Mouse (Mus musculus): ENCODE measurements around the gene Epha7. TPM values are rescaled to one million over a fixed set of nuclear protein-coding genes. Genes with fewer than 3 reads are reported as not detected.

Epha7 gene
- polyA plus RNA-seq, 1 experiment from 2014 or later = 1.6 TPM

DNA sequence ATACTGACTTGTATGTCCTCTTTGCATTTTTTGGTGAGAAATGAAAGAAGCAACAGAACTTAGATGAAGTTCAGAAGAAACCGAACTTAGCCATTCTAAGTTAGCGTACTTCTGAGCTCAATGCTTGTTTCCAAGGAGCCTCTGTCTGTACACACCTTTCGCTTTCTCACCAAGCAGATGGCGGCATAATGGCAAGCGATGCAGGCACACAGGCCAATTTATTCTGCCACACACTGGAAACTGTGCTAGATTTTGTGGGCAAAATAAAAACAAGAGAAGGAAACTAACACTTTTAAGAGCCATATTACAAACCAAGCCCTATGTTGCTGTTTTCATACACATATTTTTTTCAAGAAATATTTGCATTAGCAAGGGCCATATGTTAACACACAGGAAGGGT, 88.6 kb downstream of the Epha7 start:
- H3K4me1 ChIP-seq (replicated peaks) = no peaks in the 10 kb centered on the region
- no peak overlapping the region for H3K4me2 ChIP-seq
- no peaks in the 10 kb centered on the region for H3K36me3 ChIP-seq (replicated peaks)
- no peak overlapping the region for H3K27ac ChIP-seq (replicated peaks)
- H3K9ac ChIP-seq = no peak overlapping the region
- H3K4me3 ChIP-seq (replicated peaks) = no peak overlapping the region
- ATAC-seq (ENCODE audit: insufficient read depth) = no peak
- WGBS (ENCODE audit: insufficient replicate concordance) = 75% methylated on average over 5 of the region's 5 CpGs
- H3K9me3 ChIP-seq (replicated peaks) = no peaks in the 10 kb centered on the region
- no peaks in the 10 kb centered on the region for H3K27me3 ChIP-seq

DNA sequence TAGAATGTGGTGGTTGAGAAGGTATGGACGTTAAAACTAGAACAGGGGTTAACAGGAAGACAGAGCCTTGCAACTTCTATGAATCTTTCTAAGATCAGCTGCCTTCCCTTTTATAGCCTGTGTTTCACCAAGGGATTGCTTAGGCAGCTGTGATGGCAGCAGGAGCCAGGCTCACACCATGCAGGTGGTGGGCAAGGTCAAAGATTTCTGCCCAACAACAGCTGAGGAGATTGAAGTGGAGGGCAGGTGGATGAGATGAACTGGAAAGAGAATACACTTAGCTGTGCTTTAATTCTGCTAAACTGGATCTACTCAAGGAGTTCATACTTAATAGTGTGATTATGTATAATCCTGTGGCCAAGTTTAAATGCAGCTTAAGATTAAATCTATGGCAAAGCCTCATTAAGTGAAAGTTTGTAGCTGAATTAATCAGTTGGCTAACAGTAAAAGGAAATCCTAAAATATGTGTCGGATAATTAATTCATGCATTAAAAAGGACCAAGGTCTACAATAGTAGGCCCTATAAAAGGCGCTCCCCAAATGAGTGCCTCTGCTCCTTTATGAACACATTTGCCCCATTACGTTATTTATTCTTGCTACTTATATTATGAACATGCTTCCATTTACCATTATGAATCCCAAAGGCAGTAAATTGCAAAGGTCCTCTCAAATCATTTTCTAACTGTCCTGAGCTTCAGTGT, 89.2 kb downstream of the Epha7 start:
- H3K27ac ChIP-seq (replicated peaks) = no peak overlapping the region
- H3K4me2 ChIP-seq = no peak overlapping the region
- no peaks in the 10 kb centered on the region for H3K36me3 ChIP-seq (replicated peaks)
- H3K4me3 ChIP-seq (replicated peaks) = no peak overlapping the region
- no peaks in the 10 kb centered on the region for H3K27me3 ChIP-seq
- 61% methylated on average over 4 of the region's 4 CpGs for WGBS (ENCODE audit: insufficient replicate concordance)
- H3K9ac ChIP-seq = no peak overlapping the region
- H3K9me3 ChIP-seq (replicated peaks) = no peaks in the 10 kb centered on the region
- no peaks in the 10 kb centered on the region for H3K4me1 ChIP-seq (replicated peaks)
- no peak for ATAC-seq (ENCODE audit: insufficient read depth)

DNA sequence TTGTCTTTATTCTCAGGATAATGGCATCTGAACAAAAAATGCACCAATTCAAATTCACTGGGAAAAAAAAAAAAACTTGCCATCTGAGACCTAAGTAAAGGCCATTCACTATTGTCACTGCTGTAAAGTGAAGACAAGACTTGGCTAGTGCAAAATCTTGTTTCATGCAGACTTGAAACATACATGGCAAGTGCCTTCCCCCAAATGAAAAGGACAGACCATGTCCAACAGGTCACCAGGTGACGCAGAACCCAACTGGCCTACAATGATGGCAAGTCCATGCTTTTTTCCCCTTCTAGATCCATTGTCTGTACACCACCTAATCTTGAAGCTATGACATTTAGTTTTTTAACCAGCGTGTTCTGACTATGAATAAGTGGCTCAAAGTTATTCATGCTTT, 94.1 kb downstream of the Epha7 start:
- no peaks in the 10 kb centered on the region for H3K36me3 ChIP-seq (replicated peaks)
- no peak for ATAC-seq (ENCODE audit: insufficient read depth)
- H3K9me3 ChIP-seq (replicated peaks) = no peaks in the 10 kb centered on the region
- WGBS (ENCODE audit: insufficient replicate concordance) = 56% methylated on average over 2 of the region's 2 CpGs
- H3K4me1 ChIP-seq (replicated peaks) = no peaks in the 10 kb centered on the region
- H3K27me3 ChIP-seq = no peaks in the 10 kb centered on the region
- no peak overlapping the region for H3K27ac ChIP-seq (replicated peaks)
- H3K4me2 ChIP-seq = no peak overlapping the region
- no peak overlapping the region for H3K9ac ChIP-seq
- H3K4me3 ChIP-seq (replicated peaks) = no peak overlapping the region

DNA sequence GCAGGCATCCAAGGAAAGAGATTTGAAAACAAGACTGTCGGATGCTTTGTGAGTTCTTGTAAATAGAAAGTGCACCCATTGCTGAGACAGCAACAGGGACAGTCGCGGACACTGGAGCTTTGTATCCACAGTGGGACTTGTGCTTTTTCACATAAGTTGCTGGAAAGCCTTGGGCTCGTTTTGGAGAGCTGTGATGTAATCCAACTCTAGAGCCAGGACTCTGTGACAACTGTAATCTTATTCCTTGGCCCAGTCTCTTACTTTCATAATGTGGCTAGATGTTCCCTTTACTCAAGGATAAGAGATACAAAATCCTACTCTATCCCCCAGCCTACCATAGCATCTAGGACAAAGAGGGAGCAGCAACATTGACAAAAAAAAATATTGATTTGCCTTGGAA, 97.2 kb downstream of the Epha7 start:
- no peaks in the 10 kb centered on the region for H3K4me1 ChIP-seq (replicated peaks)
- H3K9me3 ChIP-seq (replicated peaks) = no peaks in the 10 kb centered on the region
- ATAC-seq (ENCODE audit: insufficient read depth) = no peak
- H3K27ac ChIP-seq (replicated peaks) = no peak overlapping the region
- no peaks in the 10 kb centered on the region for H3K36me3 ChIP-seq (replicated peaks)
- no peak overlapping the region for H3K9ac ChIP-seq
- H3K4me3 ChIP-seq (replicated peaks) = no peak overlapping the region
- 58% methylated on average over 4 of the region's 4 CpGs for WGBS (ENCODE audit: insufficient replicate concordance)
- no peak overlapping the region for H3K4me2 ChIP-seq
- no peaks in the 10 kb centered on the region for H3K27me3 ChIP-seq

DNA sequence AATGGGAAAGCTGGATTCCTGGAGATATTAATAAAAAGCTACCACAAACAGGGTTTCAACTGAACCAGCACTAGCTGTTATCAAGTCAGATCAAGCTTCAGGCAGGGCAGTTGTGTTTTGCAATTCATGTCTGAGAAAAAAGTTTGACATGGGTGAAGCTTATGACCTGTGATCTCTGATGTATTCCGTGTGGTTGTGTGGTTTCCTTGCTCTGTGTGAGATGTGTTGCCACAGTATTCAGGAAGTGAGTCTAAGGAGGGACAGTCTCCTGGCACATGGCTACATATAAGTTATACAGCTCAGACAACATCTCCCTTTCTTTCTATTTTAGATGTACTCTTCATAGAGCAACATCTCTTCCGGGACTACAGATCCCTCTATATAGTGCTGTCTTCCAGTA, 99.1 kb downstream of the Epha7 start:
- Histone ChIP-seq H3K9ac (no peak overlapping the region), H3K27ac (replicated peaks) (no peak overlapping the region), H3K9me3 (replicated peaks) (no peaks in the 10 kb centered on the region), H3K4me3 (replicated peaks) (no peak overlapping the region), H3K27me3 (no peaks in the 10 kb centered on the region), H3K36me3 (replicated peaks) (no peaks in the 10 kb centered on the region), H3K4me1 (replicated peaks) (no peaks in the 10 kb centered on the region), H3K4me2 (no peak overlapping the region)
- WGBS (ENCODE audit: insufficient replicate concordance) = 30% methylated on average over 2 of the region's 2 CpGs
- no peak for ATAC-seq (ENCODE audit: insufficient read depth)

DNA sequence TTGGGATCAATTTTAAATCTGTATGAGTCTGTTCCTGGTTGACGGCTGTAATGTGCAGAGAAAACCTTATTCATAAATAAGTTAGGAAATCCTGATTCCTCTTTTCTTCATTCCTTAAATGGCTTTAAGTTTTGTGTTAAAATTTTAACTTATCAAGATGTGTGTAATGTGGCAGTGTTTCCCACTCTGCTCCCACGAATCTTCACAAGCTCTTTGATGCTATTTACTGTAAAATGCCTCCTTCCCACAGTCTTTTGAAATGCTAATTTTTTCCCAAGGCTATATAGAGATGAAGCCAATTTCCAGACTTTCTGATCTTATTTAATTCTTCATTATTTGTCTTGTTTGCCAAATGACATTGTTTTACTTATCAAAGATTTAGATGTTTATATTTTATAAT, 100.7 kb downstream of the Epha7 start:
- H3K27me3 ChIP-seq = no peaks in the 10 kb centered on the region
- no peak for ATAC-seq (ENCODE audit: insufficient read depth)
- H3K9ac ChIP-seq = no peak overlapping the region
- H3K4me2 ChIP-seq = no peak overlapping the region
- H3K36me3 ChIP-seq (replicated peaks) = no peaks in the 10 kb centered on the region
- no peaks in the 10 kb centered on the region for H3K9me3 ChIP-seq (replicated peaks)
- 65% methylated on average over 2 of the region's 2 CpGs for WGBS (ENCODE audit: insufficient replicate concordance)
- no peaks in the 10 kb centered on the region for H3K4me1 ChIP-seq (replicated peaks)
- H3K4me3 ChIP-seq (replicated peaks) = no peak overlapping the region
- H3K27ac ChIP-seq (replicated peaks) = no peak overlapping the region

DNA sequence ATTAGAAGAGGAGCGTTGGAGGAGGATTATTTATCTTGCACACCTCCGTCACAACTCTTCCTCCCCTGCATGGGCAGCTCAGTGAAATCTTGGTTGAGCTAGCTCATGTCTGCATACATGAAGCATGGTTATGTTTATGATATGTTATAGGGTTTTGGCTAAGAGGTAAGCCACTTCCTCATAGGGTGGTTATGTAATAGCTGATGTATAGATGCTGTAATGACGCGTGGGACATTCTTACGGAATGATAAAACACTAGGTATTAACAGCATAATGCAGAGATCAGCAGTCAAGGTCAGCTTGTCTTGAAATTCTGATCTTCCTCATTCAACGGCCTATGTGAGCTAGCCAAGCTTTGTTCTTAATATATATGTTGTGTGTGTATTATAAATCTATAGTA, 107.7 kb downstream of the Epha7 start:
- H3K36me3 ChIP-seq (replicated peaks) = no peaks in the 10 kb centered on the region
- no peak for ATAC-seq (ENCODE audit: insufficient read depth)
- no peaks in the 10 kb centered on the region for H3K4me1 ChIP-seq (replicated peaks)
- H3K4me2 ChIP-seq = no peak overlapping the region
- no peak overlapping the region for H3K4me3 ChIP-seq (replicated peaks)
- H3K9me3 ChIP-seq (replicated peaks) = no peaks in the 10 kb centered on the region
- no peaks in the 10 kb centered on the region for H3K27me3 ChIP-seq
- no peak overlapping the region for H3K9ac ChIP-seq
- no peak overlapping the region for H3K27ac ChIP-seq (replicated peaks)
- WGBS (ENCODE audit: insufficient replicate concordance) = 57% methylated on average over 6 of the region's 6 CpGs

DNA sequence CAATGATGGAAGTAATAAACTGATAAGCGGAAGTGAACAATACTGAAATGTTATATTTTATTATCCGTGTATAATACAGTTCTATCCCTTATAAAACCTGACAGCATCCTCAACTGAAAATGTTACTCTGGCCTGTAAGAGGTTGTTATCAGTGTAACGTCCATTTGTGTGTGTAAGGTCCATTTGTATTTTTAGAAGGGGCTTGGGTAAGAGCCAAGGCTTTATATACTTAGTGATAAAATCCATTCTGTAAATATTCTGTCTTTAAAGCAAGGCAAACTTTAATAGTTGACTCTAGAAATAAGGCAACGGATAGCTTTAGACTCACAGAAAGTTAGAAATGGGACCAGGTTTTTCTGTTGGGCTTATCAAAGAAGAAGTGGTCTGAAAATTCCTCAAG, 113.1 kb downstream of the Epha7 start:
- ATAC-seq (ENCODE audit: insufficient read depth) = no peak

DNA sequence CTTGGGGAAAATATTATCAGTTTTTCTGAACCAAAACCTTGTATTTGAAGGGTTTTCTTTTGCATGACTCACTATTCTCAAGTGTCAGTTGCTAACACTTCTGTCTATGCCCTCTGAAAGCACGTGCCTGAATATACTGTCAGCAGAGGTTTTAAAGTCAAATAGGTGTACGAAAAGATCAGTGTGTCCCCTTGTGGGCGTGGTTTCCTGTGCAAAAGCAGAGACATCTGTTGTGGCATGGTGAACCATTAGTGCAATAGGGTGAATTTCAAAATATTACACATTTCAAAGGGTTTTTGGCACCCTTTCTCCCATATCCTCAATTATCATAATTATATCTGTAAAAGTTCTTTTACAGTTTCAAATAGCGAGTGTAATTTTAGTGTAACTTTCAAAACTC, 120.5 kb downstream of the Epha7 start:
- Histone ChIP-seq H3K4me3 (replicated peaks) (no peak overlapping the region), H3K27me3 (no peaks in the 10 kb centered on the region), H3K4me2 (no peak overlapping the region), H3K9ac (no peak overlapping the region), H3K27ac (replicated peaks) (no peak overlapping the region), H3K36me3 (replicated peaks) (no peaks in the 10 kb centered on the region), H3K4me1 (replicated peaks) (no peaks in the 10 kb centered on the region), H3K9me3 (replicated peaks) (no peaks in the 10 kb centered on the region)
- 52% methylated on average over 4 of the region's 4 CpGs for WGBS (ENCODE audit: insufficient replicate concordance)
- ATAC-seq (ENCODE audit: insufficient read depth) = no peak

More for the DNA sequence above, 113.1 kb downstream of the Epha7 start:
- 59% methylated on average over 4 of the region's 4 CpGs for WGBS (ENCODE audit: insufficient replicate concordance)
- Histone ChIP-seq H3K4me3 (replicated peaks) (no peak overlapping the region), H3K36me3 (replicated peaks) (no peaks in the 10 kb centered on the region), H3K4me1 (replicated peaks) (no peaks in the 10 kb centered on the region), H3K27ac (replicated peaks) (no peak overlapping the region), H3K9me3 (replicated peaks) (no peaks in the 10 kb centered on the region), H3K27me3 (no peaks in the 10 kb centered on the region), H3K9ac (no peak overlapping the region), H3K4me2 (no peak overlapping the region)

GRCm38 (mm10) chr4:28934802-28935201, 121.9 kb downstream of the Epha7 start:
- no peak for ATAC-seq (ENCODE audit: insufficient read depth)
- Histone ChIP-seq H3K4me3 (replicated peaks) (no peak overlapping the region), H3K36me3 (replicated peaks) (no peaks in the 10 kb centered on the region), H3K9me3 (replicated peaks) (no peaks in the 10 kb centered on the region), H3K4me2 (no peak overlapping the region), H3K4me1 (replicated peaks) (no peaks in the 10 kb centered on the region), H3K27me3 (no peaks in the 10 kb centered on the region), H3K27ac (replicated peaks) (no peak overlapping the region), H3K9ac (no peak overlapping the region)
- whole genome bisulfite sequencing (ENCODE audit: insufficient replicate concordance) = 74% methylated on average over 10 of the region's 10 CpGs

GRCm38 (mm10) chr4:28935567-28935966, 122.6 kb downstream of the Epha7 start:
- Histone ChIP-seq H3K27ac (replicated peaks) (no peak overlapping the region), H3K36me3 (replicated peaks) (no peaks in the 10 kb centered on the region), H3K4me2 (no peak overlapping the region), H3K9me3 (replicated peaks) (no peaks in the 10 kb centered on the region), H3K4me1 (replicated peaks) (no peaks in the 10 kb centered on the region), H3K9ac (no peak overlapping the region), H3K27me3 (no peaks in the 10 kb centered on the region), H3K4me3 (replicated peaks) (no peak overlapping the region)
- WGBS (ENCODE audit: insufficient replicate concordance) = 74% methylated on average over 11 of the region's 11 CpGs
- no peak for ATAC-seq (ENCODE audit: insufficient read depth)

- H3K4me1 ChIP-seq (replicated peaks) = no peaks in the 10 kb centered on the region
- H3K27me3 ChIP-seq = no peaks in the 10 kb centered on the region
- WGBS (ENCODE audit: insufficient replicate concordance) = 77% methylated on average over 2 of the region's 2 CpGs
- no peaks in the 10 kb centered on the region for H3K9me3 ChIP-seq (replicated peaks)
- no peak overlapping the region for H3K4me3 ChIP-seq (replicated peaks)
- no peak overlapping the region for H3K9ac ChIP-seq
- ATAC-seq (ENCODE audit: insufficient read depth) = no peak
- no peak overlapping the region for H3K4me2 ChIP-seq
- H3K27ac ChIP-seq (replicated peaks) = no peak overlapping the region
- no peaks in the 10 kb centered on the region for H3K36me3 ChIP-seq (replicated peaks)
Measured at GRCm38 (mm10) chr4:28940710-28941109, 127.8 kb downstream of the Epha7 start.

All from liver, embryonic 15.5 days (tissue).